Comparison of ENCODE assay signal across 1 mouse cellular context in the genomic region with DNA sequence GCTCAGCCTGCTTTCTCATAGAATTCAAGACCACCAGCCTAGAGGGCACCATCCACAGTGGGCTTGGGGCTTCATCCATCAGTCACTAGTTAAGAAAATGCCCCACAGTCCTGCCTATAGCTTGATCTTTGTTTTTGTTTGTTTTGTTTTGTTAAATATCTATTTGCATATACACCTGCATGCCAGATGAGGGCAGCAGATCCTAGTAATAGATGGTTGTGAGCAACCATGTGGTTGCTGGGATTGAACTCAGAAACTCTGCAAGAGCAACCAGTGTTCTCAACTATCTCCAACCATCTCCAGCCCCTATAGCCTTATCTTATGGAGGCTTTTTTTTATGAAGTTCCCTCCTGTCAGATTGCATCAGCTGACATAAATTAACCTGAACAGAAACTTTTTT.
A peak's percentile ranks its signal among the peaks of the same experiment; 100 is the strongest.
TF ChIP-seq lines count a peak whose summit lies in the region.

No protein-coding gene starts in this region.

TF ChIP-seq in MEL, 35 proteins besides CTCF, POLR2A, EP300 and RAD21 (continued from another document):
- TF ChIP-seq USF1 (IDR thresholded peaks at IDR 0.05; ENCODE audit: low read depth, low read length) (no peak), MAFK (IDR thresholded peaks at IDR 0.05; ENCODE audit: borderline replicate concordance, low read depth, low read length) (no peak), MXI1 (IDR thresholded peaks at IDR 0.05; ENCODE audit: low read depth, low read length) (peak; percentile 69), ZNF384 (IDR thresholded peaks at IDR 0.05; ENCODE audit: low read depth, low read length) (peak; percentile 21; the same call in 1 of the 2 replicates), SMC3 (IDR thresholded peaks at IDR 0.05; ENCODE audit: low read depth, low read length) (peak; percentile 66), HCFC1 (IDR thresholded peaks at IDR 0.05; ENCODE audit: low read depth, low read length) (no peak), BHLHE40 (IDR thresholded peaks at IDR 0.05; ENCODE audit: borderline replicate concordance, low read depth, low read length) (no peak)
